Comparison of ENCODE assay signal across 1 mouse cellular context in the genomic region with DNA sequence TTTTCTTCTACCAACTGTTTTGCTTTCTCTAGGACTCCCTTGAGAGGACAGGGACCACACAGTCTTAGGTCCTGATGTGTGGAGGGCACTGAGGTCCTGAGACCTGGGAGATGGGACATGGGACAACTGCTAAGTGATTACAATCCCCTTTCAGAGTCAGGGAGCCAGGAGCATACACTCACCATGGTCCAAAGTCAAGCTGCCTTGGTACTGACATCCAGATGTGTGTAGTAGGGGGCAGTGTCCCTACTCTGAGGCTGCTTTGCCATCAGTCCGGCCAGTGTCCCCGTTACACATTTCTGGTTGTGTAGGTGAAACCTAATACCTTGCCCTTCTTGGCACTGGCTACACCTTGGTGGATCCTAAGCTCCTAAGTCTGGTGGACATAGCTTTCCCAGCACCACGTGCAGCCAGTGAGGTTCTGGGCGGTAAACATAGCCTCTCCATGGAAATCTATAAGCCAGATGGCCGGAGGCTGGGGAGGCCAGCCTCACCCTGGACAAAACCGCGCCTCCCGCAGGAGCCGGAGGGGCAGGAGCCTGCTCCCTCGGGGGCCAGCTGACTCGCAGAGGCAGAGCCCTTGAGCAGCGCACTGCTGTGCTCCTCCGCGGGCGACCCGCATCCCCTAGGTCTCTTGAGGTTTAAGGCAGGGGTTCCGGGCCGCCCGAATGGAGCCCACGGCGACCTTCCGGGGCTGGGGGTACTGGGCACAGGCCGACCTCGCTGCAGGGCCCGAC.
TF ChIP-seq lines count a peak whose summit lies in the region.

No protein-coding gene starts in this region.

TF ChIP-seq in C2C12, 6 proteins besides CTCF, POLR2A, EP300 and RAD21 (continued from another document):
- TF ChIP-seq MAX (IDR thresholded peaks at IDR 0.05) (peak; percentile 90), CEBPB (IDR thresholded peaks at IDR 0.05; ENCODE audit: low read depth) (no peak)
TF ChIP-seq in C2C12: peak in this region for 1.
